In the genomic region with DNA sequence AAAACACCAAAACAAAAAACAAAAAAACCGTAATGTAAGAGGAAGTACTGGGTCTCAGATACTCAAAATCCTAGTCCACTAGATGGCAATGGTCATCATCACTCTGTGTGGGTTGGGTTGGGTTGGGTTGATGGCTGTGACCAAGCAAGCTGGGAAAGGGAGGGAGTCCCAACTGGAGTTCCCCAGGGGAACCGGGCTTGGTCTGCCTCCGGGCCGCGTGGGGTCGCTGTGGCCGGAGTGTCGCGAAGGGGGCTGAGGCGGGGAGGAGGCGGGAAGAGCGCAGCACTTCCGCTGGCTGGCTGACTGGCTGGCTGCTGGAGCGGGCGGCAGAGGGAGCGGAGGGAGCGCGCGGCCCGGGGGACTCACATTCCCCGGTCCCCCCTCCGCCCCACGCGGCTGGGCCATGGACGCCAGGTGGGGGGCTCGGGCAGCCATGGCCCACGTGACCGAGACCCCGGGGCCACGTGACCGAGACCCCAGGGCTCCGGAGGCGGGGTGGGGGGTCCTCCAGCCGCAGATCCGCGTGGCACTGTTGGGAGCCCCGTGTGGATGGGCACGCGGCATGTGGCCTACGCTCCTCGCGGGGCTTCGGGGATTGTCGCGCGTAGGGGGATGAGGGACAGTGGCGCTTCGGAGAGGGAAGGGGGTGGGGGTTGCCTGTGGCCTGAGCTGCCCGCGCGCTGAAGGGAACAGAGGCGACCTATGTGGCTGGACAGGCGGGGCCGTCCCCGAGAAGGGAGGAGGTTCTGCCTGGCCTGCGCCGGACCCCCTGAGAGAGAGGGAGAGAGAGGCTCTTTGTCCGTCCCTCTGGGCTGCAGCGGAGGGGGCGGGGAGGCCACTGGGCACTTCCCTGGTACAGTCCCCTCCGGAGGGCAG, we compare ENCODE assay signal across 8 mouse cellular contexts. TPM values are rescaled to one million over a fixed set of nuclear protein-coding genes. Genes with fewer than 3 reads are reported as not detected.
A peak's percentile ranks its signal among the peaks of the same experiment; 100 is the strongest.
DNase-seq lines count a peak whose midpoint lies in the region; ATAC-seq lines count a peak whose summit lies in the region.

TSS of gene Slc35b2 (plus strand) at position 220 of the 876 bp plus-strand sequence.

- peak; percentile 87 for ATAC-seq in forebrain, embryonic 11.5 days (replicated peaks; ENCODE audit: low FRiP score)
- peak; percentile 87 for ATAC-seq in heart, embryonic 15.5 days (replicated peaks; ENCODE audit: insufficient number of reproducible peaks, insufficient read depth, low FRiP score, low read depth)
- peak; percentile 78 for ATAC-seq in liver, embryonic 15.5 days (ENCODE audit: insufficient read depth)
- peak; percentile 78 for ATAC-seq in neural tube, embryonic 11.5 days (ENCODE audit: insufficient read depth, low FRiP score, low TSS enrichment)
- peak; percentile 91 for ATAC-seq in stomach, embryonic 16.5 days (ENCODE audit: insufficient read depth, low FRiP score)

- H3K4me3 ChIP-seq in brown adipose tissue, adult 24 weeks (ENCODE audit: insufficient read depth, low read depth, low read length), result peak within 1 kb of the TSS; percentile 76
- peak within 1 kb of the TSS; percentile 86 for H3K4me3 ChIP-seq in forebrain, embryonic 11.5 days (ENCODE audit: low read depth, low read length)
- peak within 1 kb of the TSS; percentile 91 for H3K4me3 ChIP-seq in heart, embryonic 15.5 days
- peak within 1 kb of the TSS; percentile 84 for H3K4me3 ChIP-seq in liver, embryonic 15.5 days (replicated peaks)
- H3K4me3 ChIP-seq in neural tube, embryonic 11.5 days (ENCODE audit: low read depth, low read length), result peak within 1 kb of the TSS; percentile 84
- peak within 1 kb of the TSS; percentile 96 for H3K4me3 ChIP-seq in stomach, embryonic 16.5 days (replicated peaks; ENCODE audit: low read length)

- DNase-seq in CD4-positive, CD25-positive, alpha-beta regulatory T cell, adult 2 months (ENCODE audit: low read depth, low spot score), result peak; percentile 93
- DNase-seq in forebrain, embryonic 11.5 days (ENCODE audit: low spot score), result peak; percentile 97
- DNase-seq in kidney, postnatal 25 days, result peak; percentile 92 to 96
- DNase-seq in neural tube, embryonic 11.5 days (ENCODE audit: low spot score), result peak; percentile 93

- H3K9ac ChIP-seq in forebrain, embryonic 11.5 days (ENCODE audit: low read length), result peak within 1 kb of the TSS; percentile 89
- H3K9ac ChIP-seq in heart, embryonic 15.5 days, result peak within 1 kb of the TSS; percentile 88
- H3K9ac ChIP-seq in liver, embryonic 15.5 days, result peak within 1 kb of the TSS; percentile 86
- peak within 1 kb of the TSS; percentile 84 for H3K9ac ChIP-seq in neural tube, embryonic 11.5 days (ENCODE audit: low read length)
- H3K9ac ChIP-seq in stomach, embryonic 16.5 days (ENCODE audit: low read length), result peak within 1 kb of the TSS; percentile 98

- peaks cover 21% of the 10 kb centered on the region for H3K36me3 ChIP-seq in forebrain, embryonic 11.5 days (ENCODE audit: control insufficient read depth, insufficient read depth, low read length)
- H3K36me3 ChIP-seq in heart, embryonic 15.5 days, result peaks cover 36% of the 10 kb centered on the region
- H3K36me3 ChIP-seq in liver, embryonic 15.5 days (replicated peaks), result peaks cover 30% of the 10 kb centered on the region
- peaks cover 16% of the 10 kb centered on the region for H3K36me3 ChIP-seq in neural tube, embryonic 11.5 days (ENCODE audit: control insufficient read depth, insufficient read depth, low read length)
- H3K36me3 ChIP-seq in stomach, embryonic 16.5 days (ENCODE audit: control insufficient read depth, insufficient read depth, low read length), result peaks cover 19% of the 10 kb centered on the region

- no peaks in the 10 kb centered on the region for H3K27me3 ChIP-seq in forebrain, embryonic 11.5 days (ENCODE audit: control insufficient read depth, insufficient read depth, low read length)
- no peaks in the 10 kb centered on the region for H3K27me3 ChIP-seq in heart, embryonic 15.5 days
- no peaks in the 10 kb centered on the region for H3K27me3 ChIP-seq in liver, embryonic 15.5 days
- H3K27me3 ChIP-seq in neural tube, embryonic 11.5 days (ENCODE audit: control insufficient read depth, insufficient read depth, low read length), result no peaks in the 10 kb centered on the region
- H3K27me3 ChIP-seq in stomach, embryonic 16.5 days (ENCODE audit: control insufficient read depth, insufficient read depth, low read length), result no peaks in the 10 kb centered on the region

- no peaks in the 10 kb centered on the region for H3K9me3 ChIP-seq in forebrain, embryonic 11.5 days (ENCODE audit: control insufficient read depth, low read length)
- H3K9me3 ChIP-seq in heart, embryonic 15.5 days (replicated peaks), result no peaks in the 10 kb centered on the region
- H3K9me3 ChIP-seq in liver, embryonic 15.5 days (replicated peaks), result no peaks in the 10 kb centered on the region
- H3K9me3 ChIP-seq in neural tube, embryonic 11.5 days (ENCODE audit: control insufficient read depth, low read length), result no peaks in the 10 kb centered on the region
- H3K9me3 ChIP-seq in stomach, embryonic 16.5 days (replicated peaks; ENCODE audit: control insufficient read depth, low read length), result no peaks in the 10 kb centered on the region

- WGBS in forebrain, embryonic 11.5 days, result under 1% methylated on average over 59 of the region's 61 CpGs
- under 1% methylated on average over 47 of the region's 61 CpGs for WGBS in heart, embryonic 15.5 days
- under 1% methylated on average over 61 of the region's 61 CpGs for WGBS in liver, embryonic 15.5 days (ENCODE audit: insufficient replicate concordance)
- WGBS in neural tube, embryonic 11.5 days, result under 1% methylated on average over 56 of the region's 61 CpGs
- WGBS in stomach, embryonic 16.5 days, result under 1% methylated on average over 59 of the region's 61 CpGs

- peak within 1 kb of the TSS; percentile 93 for H3K4me2 ChIP-seq in forebrain, embryonic 11.5 days (ENCODE audit: low read depth, low read length, severe bottlenecking)
- peak within 1 kb of the TSS; percentile 94 for H3K4me2 ChIP-seq in heart, embryonic 15.5 days
- H3K4me2 ChIP-seq in liver, embryonic 15.5 days, result peak within 1 kb of the TSS; percentile 98
- peak within 1 kb of the TSS; percentile 96 for H3K4me2 ChIP-seq in neural tube, embryonic 11.5 days (ENCODE audit: low read depth)
- peak within 1 kb of the TSS; percentile 98 for H3K4me2 ChIP-seq in stomach, embryonic 16.5 days (ENCODE audit: low read depth, low read length)

- H3K27ac ChIP-seq in brown adipose tissue, adult 24 weeks (replicated peaks; ENCODE audit: low read depth, low read length), result peak within 1 kb of the TSS; percentile 56
- peak within 1 kb of the TSS; percentile 84 for H3K27ac ChIP-seq in forebrain, embryonic 11.5 days (ENCODE audit: low read depth, low read length)
- H3K27ac ChIP-seq in heart, embryonic 15.5 days, result peak within 1 kb of the TSS; percentile 83
- H3K27ac ChIP-seq in liver, embryonic 15.5 days (replicated peaks), result peak within 1 kb of the TSS; percentile 79
- H3K27ac ChIP-seq in neural tube, embryonic 11.5 days (ENCODE audit: low read depth, low read length), result peak within 1 kb of the TSS; percentile 77
- peak within 1 kb of the TSS; percentile 84 for H3K27ac ChIP-seq in stomach, embryonic 16.5 days (ENCODE audit: low read length)

- no peaks in the 10 kb centered on the region for H3K4me1 ChIP-seq in brown adipose tissue, adult 24 weeks (ENCODE audit: control insufficient read depth, insufficient read depth, insufficient read length, low read length)
- H3K4me1 ChIP-seq in forebrain, embryonic 11.5 days (replicated peaks; ENCODE audit: control insufficient read depth, insufficient read depth, low read length), result peaks cover 8% of the 10 kb centered on the region; the same call in 1 of the 2 replicates
- H3K4me1 ChIP-seq in heart, embryonic 15.5 days (replicated peaks), result peaks cover 36% of the 10 kb centered on the region
- peaks cover 49% of the 10 kb centered on the region for H3K4me1 ChIP-seq in liver, embryonic 15.5 days (replicated peaks)
- H3K4me1 ChIP-seq in neural tube, embryonic 11.5 days (ENCODE audit: control insufficient read depth, insufficient read depth, low read length), result peaks cover 6% of the 10 kb centered on the region
- peaks cover 14% of the 10 kb centered on the region for H3K4me1 ChIP-seq in stomach, embryonic 16.5 days (ENCODE audit: control insufficient read depth, insufficient read depth, low read length)

RNA-seq across cellular contexts. Expression of gene Slc35b2, which starts in this region (rescaled TPM):
- 17.0 and 36.4 TPM in 2 replicates for polyA plus RNA-seq in brown adipose tissue, adult 24 weeks (2012; ENCODE audit: insufficient read depth, insufficient read length, missing spikeins)
- 103 and 105 TPM in 2 replicates for polyA plus RNA-seq in forebrain, embryonic 11.5 days (2014; fragmentation: Nextera tagmentation; extraction: Ambion mirVana)
- 75.8 and 98.4 TPM in 2 replicates for polyA plus RNA-seq in heart, embryonic 15.5 days (2015; fragmentation: Nextera tagmentation; extraction: Ambion mirVana)
- 52.1 and 59.8 TPM in 2 replicates for polyA plus RNA-seq in liver, embryonic 15.5 days (2015; fragmentation: Nextera tagmentation; extraction: Ambion mirVana)
- polyA plus RNA-seq in neural tube, embryonic 11.5 days (2014; fragmentation: Nextera tagmentation; extraction: Ambion mirVana), result 101 and 106 TPM in 2 replicates
- 115 and 117 TPM in 2 replicates for polyA plus RNA-seq in stomach, embryonic 16.5 days (2015; fragmentation: Nextera tagmentation; extraction: Ambion mirVana)

Comparison
In these comparisons a context has a peak if more than half of its experiments do, and no peak if none do; other contexts are left out.
1. Peak in every context shown above with its lines: DNase-seq, ATAC-seq, H3K4me3 ChIP-seq and H3K27ac ChIP-seq.